Mouse (Mus musculus): ENCODE measurements at regions not wholly inside any gene's neighbourhood (a gene's known extent, or its start where the extent isn't known, plus 50 kb on each side); places are given as distances from the start of the nearest gene placed in this dataset.

DNA sequence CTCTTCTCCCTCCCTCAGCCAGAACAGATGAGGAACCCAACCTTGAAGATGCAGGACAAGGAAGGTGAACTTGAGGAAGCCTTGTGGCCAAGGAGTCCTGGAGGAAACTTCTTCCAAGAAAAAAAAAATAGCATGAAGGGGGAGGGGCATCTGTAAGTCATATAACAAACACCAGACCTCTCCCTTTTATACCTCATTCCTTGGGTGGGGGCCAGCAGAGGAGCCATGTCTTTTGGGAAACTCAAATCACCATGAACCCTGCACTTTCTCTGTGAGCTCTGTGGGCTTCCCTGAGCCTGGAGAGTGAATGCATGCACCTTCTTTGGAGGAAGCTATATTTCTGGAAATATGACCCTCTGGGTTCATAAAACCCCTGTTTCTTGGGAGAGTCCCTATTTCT lies 90.0 kb upstream of the Pkdcc start:
- H3K4me1 ChIP-seq (ENCODE audit: insufficient read depth): peaks cover 5% of the 10 kb centered on the region; the same call in 1 of the 2 replicates
- H3K27me3 ChIP-seq (ENCODE audit: insufficient read depth, low read length): no peaks in the 10 kb centered on the region
- DNase-seq (no peak), ATAC-seq (no peak)
- no peaks in the 10 kb centered on the region for H3K36me3 ChIP-seq (replicated peaks; ENCODE audit: insufficient read depth, low read length)
- H3K4me3 ChIP-seq (ENCODE audit: low read depth, low read length): no peak overlapping the region
- TF ChIP-seq EP300 (IDR thresholded peaks at IDR 0.05; ENCODE audit: low read depth) (no peak), CTCF (IDR thresholded peaks at IDR 0.05; ENCODE audit: low read depth) (no peak)
- H3K9ac ChIP-seq (replicated peaks): no peak overlapping the region
- no peak overlapping the region for H3K27ac ChIP-seq (ENCODE audit: low read depth)
- H3K9me3 ChIP-seq (ENCODE audit: low read length): no peaks in the 10 kb centered on the region
- H3K4me2 ChIP-seq (ENCODE audit: low read depth, low read length): no peak overlapping the region

DNA sequence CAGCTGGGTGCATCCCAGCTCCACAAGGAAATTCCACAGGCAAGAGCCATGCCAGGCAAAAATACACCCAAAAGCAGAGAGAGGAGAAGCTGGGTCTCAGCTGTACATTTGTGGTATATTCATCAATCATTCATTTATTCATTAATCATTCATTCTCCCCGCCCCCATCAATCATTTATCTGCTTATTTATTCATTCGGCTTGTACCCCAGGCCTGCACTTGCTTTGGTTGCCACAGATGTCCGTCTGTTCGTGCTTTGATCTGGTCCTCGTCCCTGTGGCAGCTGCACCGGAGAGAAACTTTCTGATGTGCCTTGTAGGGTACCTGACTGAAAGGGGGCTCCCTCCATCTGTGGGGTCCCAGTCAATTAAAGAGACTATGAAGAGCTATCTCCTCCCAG lies 87.2 kb upstream of the Pkdcc start:
- H3K4me2 ChIP-seq (ENCODE audit: low read depth, low read length): no peak overlapping the region
- H3K27me3 ChIP-seq (ENCODE audit: insufficient read depth, low read length): no peaks in the 10 kb centered on the region
- H3K4me3 ChIP-seq (ENCODE audit: low read depth, low read length): no peak overlapping the region
- ATAC-seq (no peak), DNase-seq (no peak)
- TF ChIP-seq CTCF (IDR thresholded peaks at IDR 0.05; ENCODE audit: low read depth) (no peak), EP300 (IDR thresholded peaks at IDR 0.05; ENCODE audit: low read depth) (no peak)
- no peaks in the 10 kb centered on the region for H3K36me3 ChIP-seq (replicated peaks; ENCODE audit: insufficient read depth, low read length)
- no peaks in the 10 kb centered on the region for H3K9me3 ChIP-seq (ENCODE audit: low read length)
- H3K9ac ChIP-seq (replicated peaks): no peak overlapping the region
- 75% methylated on average over 6 of the region's 6 CpGs for WGBS (ENCODE audit: insufficient replicate concordance)
- H3K4me1 ChIP-seq (ENCODE audit: insufficient read depth): peaks cover 3% of the 10 kb centered on the region; the same call in 1 of the 2 replicates
- no peak overlapping the region for H3K27ac ChIP-seq (ENCODE audit: low read depth)

DNA sequence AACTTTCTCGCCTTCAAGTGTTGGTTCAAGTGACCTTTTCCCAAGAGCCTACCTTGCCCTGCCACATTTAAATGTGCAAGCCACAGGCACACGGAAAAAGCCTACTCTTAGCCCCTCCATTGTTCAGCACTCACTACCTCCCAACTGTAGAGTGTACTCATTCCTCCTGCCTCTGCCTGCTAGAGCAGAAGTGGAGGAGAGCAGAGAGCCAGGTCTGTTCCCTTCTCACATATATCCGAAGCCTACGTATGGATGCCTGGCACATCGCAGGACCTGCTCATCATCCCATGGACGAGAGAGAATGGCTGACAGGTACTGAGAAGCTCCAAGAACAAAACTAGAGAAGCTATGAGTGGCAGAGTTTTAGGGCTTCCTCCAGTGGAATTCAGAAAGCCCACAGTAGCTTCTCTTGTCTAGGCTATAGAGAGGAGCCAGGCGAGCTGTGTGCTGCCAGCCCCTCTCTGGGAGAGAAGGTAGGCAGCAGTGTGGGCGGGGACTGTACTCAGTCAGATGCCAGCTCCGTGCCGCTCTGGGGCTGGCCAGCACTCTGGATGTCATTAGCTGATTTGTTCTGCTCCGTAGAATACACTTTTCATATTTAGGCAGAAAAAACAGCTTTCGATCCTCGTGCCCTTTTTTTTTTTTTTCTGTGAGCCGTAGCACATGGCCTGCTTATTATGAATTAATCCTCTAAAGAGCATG lies 86.1 kb upstream of the Pkdcc start:
- Histone ChIP-seq H3K27me3 (ENCODE audit: insufficient read depth, low read length) (no peaks in the 10 kb centered on the region), H3K4me1 (ENCODE audit: insufficient read depth) (no peaks in the 10 kb centered on the region), H3K27ac (ENCODE audit: low read depth) (no peak overlapping the region), H3K36me3 (replicated peaks; ENCODE audit: insufficient read depth, low read length) (no peaks in the 10 kb centered on the region), H3K4me3 (ENCODE audit: low read depth, low read length) (no peak overlapping the region), H3K9me3 (ENCODE audit: low read length) (no peaks in the 10 kb centered on the region), H3K4me2 (ENCODE audit: low read depth, low read length) (no peak overlapping the region), H3K9ac (replicated peaks) (no peak overlapping the region)
- no peak for ATAC-seq
- 79% methylated on average over 14 of the region's 14 CpGs for WGBS (ENCODE audit: insufficient replicate concordance)
- DNase-seq: no peak
- TF ChIP-seq CTCF (IDR thresholded peaks at IDR 0.05; ENCODE audit: low read depth): no peak
- TF ChIP-seq EP300 (IDR thresholded peaks at IDR 0.05; ENCODE audit: low read depth): no peak

DNA sequence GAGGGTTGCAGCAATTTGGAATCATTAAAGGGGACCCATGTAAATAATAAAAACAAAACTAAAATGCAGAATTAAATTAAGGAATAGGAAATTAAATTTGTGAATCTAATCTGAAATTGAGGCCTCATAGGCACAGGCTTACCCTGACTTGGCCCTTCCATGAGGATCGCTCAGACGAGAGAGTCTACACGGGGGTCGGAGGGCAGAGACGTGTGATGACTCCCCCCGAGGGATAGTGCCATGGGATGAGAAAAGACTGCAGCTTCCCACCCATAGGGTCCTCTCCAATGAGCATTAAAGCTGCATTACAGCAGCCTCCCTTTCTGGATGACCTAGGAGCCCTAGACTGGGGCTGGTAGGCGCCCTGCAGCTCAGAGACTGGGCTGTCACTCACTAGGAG lies 85.4 kb upstream of the Pkdcc start:
- H3K4me2 ChIP-seq (ENCODE audit: low read depth, low read length): no peak overlapping the region
- no peaks in the 10 kb centered on the region for H3K36me3 ChIP-seq (replicated peaks; ENCODE audit: insufficient read depth, low read length)
- no peak overlapping the region for H3K4me3 ChIP-seq (ENCODE audit: low read depth, low read length)
- no peak overlapping the region for H3K27ac ChIP-seq (ENCODE audit: low read depth)
- no peaks in the 10 kb centered on the region for H3K4me1 ChIP-seq (ENCODE audit: insufficient read depth)
- H3K27me3 ChIP-seq (ENCODE audit: insufficient read depth, low read length): no peaks in the 10 kb centered on the region
- H3K9me3 ChIP-seq (ENCODE audit: low read length): no peaks in the 10 kb centered on the region
- no peak overlapping the region for H3K9ac ChIP-seq (replicated peaks)
- DNase-seq (no peak), ATAC-seq (no peak)
- 83% methylated on average over 7 of the region's 7 CpGs for WGBS (ENCODE audit: insufficient replicate concordance)
- TF ChIP-seq EP300 (IDR thresholded peaks at IDR 0.05; ENCODE audit: low read depth): no peak
- no peak for TF ChIP-seq CTCF (IDR thresholded peaks at IDR 0.05; ENCODE audit: low read depth)

DNA sequence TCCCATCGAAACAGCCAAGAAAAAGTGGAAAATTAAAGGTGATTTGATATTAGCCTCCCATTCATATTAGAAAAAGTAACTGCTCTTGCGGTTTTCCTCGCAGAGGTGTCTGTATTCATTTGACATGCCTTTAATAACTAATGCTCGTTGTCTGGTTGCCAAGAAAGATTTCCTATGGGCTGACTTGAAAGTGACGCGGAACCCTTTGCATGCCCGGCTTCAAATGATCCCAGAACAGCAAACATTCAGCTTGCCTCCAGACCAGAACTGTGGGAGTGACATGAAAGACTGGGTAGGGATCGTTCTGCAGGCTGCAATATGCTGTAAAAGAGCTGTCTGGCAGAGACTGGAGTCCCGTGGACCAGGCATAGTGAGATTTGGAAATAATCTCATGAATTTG lies 81.9 kb upstream of the Pkdcc start:
- Histone ChIP-seq H3K36me3 (replicated peaks; ENCODE audit: insufficient read depth, low read length) (no peaks in the 10 kb centered on the region), H3K27ac (ENCODE audit: low read depth) (no peak overlapping the region), H3K27me3 (ENCODE audit: insufficient read depth, low read length) (no peaks in the 10 kb centered on the region), H3K4me2 (ENCODE audit: low read depth, low read length) (no peak overlapping the region), H3K9ac (replicated peaks) (no peak overlapping the region), H3K9me3 (ENCODE audit: low read length) (no peaks in the 10 kb centered on the region), H3K4me1 (ENCODE audit: insufficient read depth) (no peaks in the 10 kb centered on the region), H3K4me3 (ENCODE audit: low read depth, low read length) (no peak overlapping the region)
- WGBS (ENCODE audit: insufficient replicate concordance): 71% methylated on average over 9 of the region's 9 CpGs
- no peak for DNase-seq
- no peak for ATAC-seq
- TF ChIP-seq EP300 (IDR thresholded peaks at IDR 0.05; ENCODE audit: low read depth): no peak
- no peak for TF ChIP-seq CTCF (IDR thresholded peaks at IDR 0.05; ENCODE audit: low read depth)

DNA sequence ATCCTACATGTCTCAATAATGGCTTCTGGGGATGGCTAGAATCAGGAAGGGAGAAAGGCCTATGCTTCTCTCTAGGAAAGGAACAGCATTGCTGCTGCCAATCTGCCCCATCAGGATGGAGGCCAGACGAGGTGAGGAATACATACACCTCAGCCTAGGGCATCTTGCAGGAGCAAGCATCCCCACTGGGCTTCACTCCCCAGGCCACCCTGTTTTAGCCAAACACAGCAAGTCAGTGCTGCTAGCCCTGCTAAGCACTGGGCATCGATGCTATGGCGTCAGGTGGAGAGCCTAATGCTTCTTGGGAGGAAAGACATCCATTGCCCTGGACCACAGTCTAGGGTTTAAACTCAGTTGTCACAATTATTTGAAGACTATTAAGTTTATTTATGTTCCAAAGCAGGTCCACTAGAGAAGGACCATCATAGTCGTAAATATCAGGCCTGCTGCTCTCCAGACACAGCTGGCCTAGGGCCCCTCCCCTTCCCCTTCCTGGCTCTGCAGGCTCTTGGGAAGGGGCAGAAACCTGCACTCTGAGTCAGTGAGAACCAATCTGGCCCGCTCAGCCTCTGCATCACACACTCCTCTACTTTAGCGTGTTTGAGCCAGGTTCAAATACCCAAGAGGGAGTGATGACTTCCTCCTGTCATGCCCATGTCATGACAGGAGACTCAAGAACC lies 79.5 kb upstream of the Pkdcc start:
- TF ChIP-seq CTCF (IDR thresholded peaks at IDR 0.05; ENCODE audit: low read depth) (no peak), EP300 (IDR thresholded peaks at IDR 0.05; ENCODE audit: low read depth) (no peak)
- Histone ChIP-seq H3K27ac (ENCODE audit: low read depth) (no peak overlapping the region), H3K36me3 (replicated peaks; ENCODE audit: insufficient read depth, low read length) (no peaks in the 10 kb centered on the region), H3K27me3 (ENCODE audit: insufficient read depth, low read length) (no peaks in the 10 kb centered on the region), H3K4me1 (ENCODE audit: insufficient read depth) (no peaks in the 10 kb centered on the region), H3K4me2 (ENCODE audit: low read depth, low read length) (no peak overlapping the region), H3K9ac (replicated peaks) (no peak overlapping the region), H3K4me3 (ENCODE audit: low read depth, low read length) (no peak overlapping the region), H3K9me3 (ENCODE audit: low read length) (no peaks in the 10 kb centered on the region)
- ATAC-seq (no peak), DNase-seq (no peak)
- WGBS (ENCODE audit: insufficient replicate concordance): 69% methylated on average over 6 of the region's 6 CpGs

All from liver, postnatal 0 days (tissue).